Mouse (Mus musculus): ENCODE results near the gene Tmem80.

DNA sequence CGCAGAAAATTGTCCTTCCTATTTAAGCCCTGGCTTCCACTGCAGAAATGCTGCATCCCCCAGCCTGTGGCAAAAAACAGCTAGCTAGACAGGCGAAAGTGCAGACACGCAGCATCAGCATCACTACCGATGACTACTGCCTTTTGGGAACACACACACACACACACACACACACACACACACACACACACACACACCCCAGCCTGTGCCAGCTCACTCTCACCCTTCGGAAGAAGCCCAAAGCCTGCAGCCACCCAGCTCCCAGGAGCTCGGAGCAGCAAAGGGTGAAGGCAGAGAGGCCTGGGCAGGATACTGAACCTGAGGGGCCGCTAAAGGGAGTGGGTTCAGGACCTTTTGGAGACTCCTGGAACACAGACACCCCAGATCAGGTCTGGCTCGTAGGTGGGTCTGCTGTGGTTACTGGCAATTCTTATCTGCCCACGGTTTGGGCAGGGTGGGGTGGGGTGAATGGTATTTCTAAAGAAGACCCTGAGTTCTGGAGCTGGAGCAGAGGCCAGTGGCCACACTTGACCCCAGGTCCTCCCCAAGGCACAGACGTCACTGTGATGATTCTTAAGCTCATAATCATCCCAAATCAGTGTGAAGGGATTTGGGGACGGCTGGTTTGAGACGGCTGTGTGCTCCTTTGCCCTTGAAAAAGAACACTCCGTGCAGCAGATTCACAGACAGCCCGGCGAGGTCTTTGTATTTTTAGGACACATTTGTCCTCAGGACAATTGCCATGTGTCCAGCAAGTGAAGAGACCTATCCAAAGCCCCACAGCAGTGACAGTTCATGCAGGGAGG lies 34.8 kb upstream of the Tmem80 start:
- no peak for TF ChIP-seq POLR2A (IDR thresholded peaks at IDR 0.05; ENCODE audit: low read depth, low read length)
- TF ChIP-seq CTCF (IDR thresholded peaks at IDR 0.05; ENCODE audit: extremely low read depth, insufficient read length, insufficient replicate concordance, low read depth, low read length): no peak

Data from small intestine, adult 2 months (tissue).